Mouse (Mus musculus): ENCODE data around the gene Otulinl.

The Otulinl gene

DNA sequence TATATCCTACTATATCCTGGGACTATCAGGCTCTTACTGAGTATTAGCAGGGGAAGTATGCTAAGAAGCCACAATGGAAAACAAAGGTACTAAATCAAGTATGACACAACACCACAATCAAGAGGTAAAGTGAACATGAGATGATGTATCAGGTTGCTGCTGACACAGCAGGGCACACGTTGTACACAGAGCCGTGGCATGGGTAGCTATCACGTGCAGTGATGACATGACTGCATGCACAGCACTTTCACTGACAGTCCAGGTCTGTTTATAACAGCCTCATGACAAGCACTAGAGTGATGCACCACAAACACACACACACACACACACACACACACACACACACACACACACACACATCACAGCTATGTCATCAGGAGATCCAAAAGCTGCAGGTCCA lies 64.2 kb downstream of the Otulinl start:
- no peak for DNase-seq (ENCODE audit: low spot score in 2 of 2)

DNA sequence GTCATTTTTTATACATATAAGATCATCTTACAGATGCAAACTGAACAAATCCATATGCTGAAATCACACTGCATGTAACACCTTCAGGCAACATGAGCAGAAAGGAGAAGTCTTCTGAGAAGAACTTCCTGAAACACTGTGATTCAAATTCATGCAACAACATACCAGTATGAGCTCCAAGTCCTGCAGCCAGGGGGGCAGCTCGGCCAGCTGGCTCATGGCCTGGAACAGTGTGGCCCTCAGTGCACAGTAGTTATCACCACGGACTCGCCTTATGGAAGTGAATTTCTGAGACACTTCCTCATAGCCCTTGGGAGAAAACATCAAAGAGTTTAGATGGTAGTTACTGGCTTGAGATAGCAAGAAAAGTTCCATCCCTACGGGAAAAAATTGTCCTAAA lies 65.2 kb downstream of the Otulinl start:
- no peak for DNase-seq (ENCODE audit: low spot score in 2 of 2)

- no peak for DNase-seq (ENCODE audit: low spot score in 2 of 2)
These were observed 68.1 kb downstream of the Otulinl start for GRCm38 (mm10) chr15:27613255-27613654.

DNA sequence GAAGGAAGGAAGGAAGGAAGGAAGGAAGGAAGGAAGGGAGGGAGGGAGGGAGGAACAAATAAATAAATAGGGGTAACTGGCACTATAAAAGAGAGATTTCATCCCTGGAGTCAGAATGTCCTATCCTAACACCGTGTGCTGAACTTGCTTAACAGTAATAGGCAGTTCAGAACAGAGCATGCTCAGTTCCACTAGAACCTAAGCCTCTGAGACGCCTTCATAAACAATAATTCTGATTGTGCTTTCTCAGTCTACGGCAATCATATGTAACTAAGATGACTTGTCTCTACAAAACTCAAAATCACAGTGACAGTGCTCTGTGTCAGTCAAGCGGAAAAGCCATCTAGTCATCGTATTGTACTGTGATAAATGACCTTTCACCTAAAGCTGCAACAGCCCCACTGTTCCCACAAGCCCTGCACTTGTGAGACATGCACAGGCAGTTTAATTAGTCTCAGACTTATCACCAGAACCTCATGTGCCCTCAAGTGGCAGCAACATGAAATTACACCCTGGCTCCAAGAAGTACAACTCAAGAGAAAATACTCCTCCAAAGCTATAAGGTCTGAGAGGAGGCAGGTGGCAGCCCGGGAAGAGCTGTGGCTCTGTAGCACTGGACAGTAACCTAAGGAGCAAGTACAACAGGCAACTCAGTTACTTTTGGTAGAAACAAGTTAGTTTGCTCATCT lies 68.7 kb downstream of the Otulinl start:
- DNase-seq (ENCODE audit: low spot score in 2 of 2): peak; percentile 44 to 74

DNA sequence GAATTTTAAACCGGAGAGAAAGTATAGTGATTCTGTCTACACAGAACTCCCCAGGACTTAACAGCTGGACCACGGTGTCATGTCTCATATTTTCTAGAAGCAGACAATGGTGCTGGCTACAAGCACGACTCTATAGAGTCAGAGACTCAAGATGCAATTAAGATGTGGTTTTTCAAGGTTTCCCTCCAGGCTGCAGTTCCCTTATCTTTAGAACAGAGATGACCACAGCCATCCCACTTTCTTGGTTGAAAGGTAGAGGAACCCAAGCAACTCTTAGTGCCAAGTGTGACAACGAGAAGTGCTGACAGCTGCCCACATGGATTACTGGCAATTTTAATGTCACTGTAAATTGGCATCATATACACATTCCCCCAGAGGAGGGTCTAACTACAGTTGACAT lies 71.8 kb downstream of the Otulinl start:
- no peak for DNase-seq (ENCODE audit: low spot score in 2 of 2)

DNA sequence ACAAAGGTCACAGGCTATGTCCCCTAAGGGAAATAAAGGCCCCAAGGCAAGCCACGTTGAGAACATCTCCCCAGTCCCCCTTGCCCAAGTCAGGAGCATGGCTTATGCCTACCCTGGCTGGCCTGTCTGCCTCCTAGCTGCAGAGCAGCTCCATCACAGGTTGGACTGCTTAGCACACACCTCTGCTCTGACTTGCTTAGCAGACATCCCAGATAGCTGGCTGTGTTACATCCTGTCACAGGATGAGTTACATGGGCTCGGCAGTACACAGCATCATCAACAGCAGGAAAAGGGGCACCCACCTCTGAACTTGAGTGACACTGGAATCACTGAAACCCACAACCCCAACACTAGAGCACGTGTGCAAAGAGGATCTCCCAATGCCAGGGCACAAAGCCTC lies 76.1 kb downstream of the Otulinl start:
- DNase-seq (ENCODE audit: low spot score in 2 of 2): no peak
